Mouse (Mus musculus) mouse embryonic stem cell (cell line): ENCODE measurements around the gene Ica1.

Experiments
- in situ Hi-C, 2 experiments: fragments of 300-500 bp; cut with MboI; formaldehyde crosslinking; loops; 1 replicate in 1 of 2; 3 replicates in 1 of 2; pipeline ENCODE4 v1.14.3; 2019 to 2020; ENCODE audit warnings: low sequenced_read_pairs in 2 of 2, low pct_unique_long_range_greater_than_20kb in 1 of 2, mixed read lengths in 1 of 2; ENCODE audit not compliant: unreplicated experiment in 1 of 2

Ica1 gene

GRCm38 (mm10) chr6:8660076-8660475 is 118.2 kb downstream of the Ica1 start:
- in situ Hi-C loops = no loop called here

- in situ Hi-C loops = no loop called here
These were observed 118.9 kb downstream of the Ica1 start for GRCm38 (mm10) chr6:8659194-8659959.

GRCm38 (mm10) chr6:8658431-8658830 is 119.9 kb downstream of the Ica1 start:
- in situ Hi-C loops = no loop called here

GRCm38 (mm10) chr6:8657459-8657858 is 120.8 kb downstream of the Ica1 start:
- in situ Hi-C loops = no loop called here

GRCm38 (mm10) chr6:8655454-8655853 is 122.8 kb downstream of the Ica1 start:
- in situ Hi-C loops = no loop called here

- in situ Hi-C loops = no loop called here
These were observed 127.9 kb downstream of the Ica1 start for GRCm38 (mm10) chr6:8650413-8650812.

- in situ Hi-C loops = no loop called here
These were observed 128.9 kb downstream of the Ica1 start for GRCm38 (mm10) chr6:8649295-8649865.

- in situ Hi-C loops = no loop called here
These were observed 129.9 kb downstream of the Ica1 start for GRCm38 (mm10) chr6:8648185-8648901.

- in situ Hi-C loops = no loop called here
These were observed 130.6 kb downstream of the Ica1 start for GRCm38 (mm10) chr6:8647513-8648184.

GRCm38 (mm10) chr6:8645708-8646107 is 132.6 kb downstream of the Ica1 start:
- in situ Hi-C loops = no loop called here

GRCm38 (mm10) chr6:8644703-8645102 is 133.6 kb downstream of the Ica1 start:
- in situ Hi-C loops = no loop called here

GRCm38 (mm10) chr6:8640863-8641262 is 137.4 kb downstream of the Ica1 start:
- in situ Hi-C loops = no loop called here

GRCm38 (mm10) chr6:8639526-8639925 is 138.8 kb downstream of the Ica1 start:
- in situ Hi-C loops = no loop called here

- in situ Hi-C loops = no loop called here
These were observed 139.4 kb downstream of the Ica1 start for GRCm38 (mm10) chr6:8638899-8639298.

- in situ Hi-C loops = no loop called here
These were observed 140.2 kb downstream of the Ica1 start for GRCm38 (mm10) chr6:8638122-8638521.

- in situ Hi-C loops = no loop called here
These were observed 145.6 kb downstream of the Ica1 start for GRCm38 (mm10) chr6:8632701-8633100.

- in situ Hi-C loops = no loop called here
These were observed 146.2 kb downstream of the Ica1 start for GRCm38 (mm10) chr6:8631986-8632632.

GRCm38 (mm10) chr6:8631362-8631761 is 146.9 kb downstream of the Ica1 start:
- in situ Hi-C loops = no loop called here

- in situ Hi-C loops = no loop called here
These were observed 147.8 kb downstream of the Ica1 start for GRCm38 (mm10) chr6:8630531-8630930.
